Mouse (Mus musculus): ENCODE measurements around the gene Naxd. TPM values are rescaled to one million over a fixed set of nuclear protein-coding genes. Genes with fewer than 3 reads are reported as not detected.
"Not testable (repeated sequence)": the region's sequence is repeated elsewhere in the genome, so short reads cannot be mapped to it uniquely, and the experiment has no call there.

Gene Naxd
- polyA plus RNA-seq, 1 experiment, result 105 TPM

- Histone ChIP-seq H3K4me3 (replicated peaks; ENCODE audit: insufficient read depth, low read depth, low read length) (no peak overlapping the region), H3K27ac (ENCODE audit: insufficient read depth, low read length) (no peak overlapping the region), H3K4me1 (ENCODE audit: control insufficient read depth, insufficient read depth, low read length) (no peaks in the 10 kb centered on the region), H3K27me3 (ENCODE audit: control insufficient read depth, insufficient read depth, low read length) (no peaks in the 10 kb centered on the region)
- DNase-seq, result no peak
- no peak for TF ChIP-seq CTCF (IDR thresholded peaks at IDR 0.05; ENCODE audit: borderline replicate concordance, insufficient read depth, low read depth, low read length)
- TF ChIP-seq POLR2A (IDR thresholded peaks at IDR 0.05; ENCODE audit: borderline replicate concordance, insufficient read depth, low read length), result no peak
- 82% methylated on average over 12 of the region's 12 CpGs for WGBS
Measured at GRCm38 (mm10) chr8:11542031-11542430, 44.7 kb downstream of the Naxd start.

- Histone ChIP-seq H3K27ac (ENCODE audit: insufficient read depth, low read length) (no peak overlapping the region), H3K4me3 (replicated peaks; ENCODE audit: insufficient read depth, low read depth, low read length) (no peak overlapping the region), H3K27me3 (ENCODE audit: control insufficient read depth, insufficient read depth, low read length) (no peaks in the 10 kb centered on the region), H3K4me1 (ENCODE audit: control insufficient read depth, insufficient read depth, low read length) (no peaks in the 10 kb centered on the region)
- TF ChIP-seq CTCF (IDR thresholded peaks at IDR 0.05; ENCODE audit: borderline replicate concordance, insufficient read depth, low read depth, low read length) (no peak), POLR2A (IDR thresholded peaks at IDR 0.05; ENCODE audit: borderline replicate concordance, insufficient read depth, low read length) (no peak)
- DNase-seq, result no peak
- 86% methylated on average over 4 of the region's 4 CpGs for WGBS
Measured at GRCm38 (mm10) chr8:11542866-11543265, 45.6 kb downstream of the Naxd start.

GRCm38 (mm10) chr8:11544386-11544785, 47.1 kb downstream of the Naxd start:
- H3K27ac ChIP-seq (ENCODE audit: insufficient read depth, low read length), result no peak overlapping the region
- TF ChIP-seq POLR2A (IDR thresholded peaks at IDR 0.05; ENCODE audit: borderline replicate concordance, insufficient read depth, low read length), result no peak
- peak; percentile 76 for TF ChIP-seq CTCF (IDR thresholded peaks at IDR 0.05; ENCODE audit: borderline replicate concordance, insufficient read depth, low read depth, low read length)
- WGBS, result 46% methylated on average over 3 of the region's 3 CpGs

GRCm38 (mm10) chr8:11547063-11547462, 49.8 kb downstream of the Naxd start:
- TF ChIP-seq POLR2A (IDR thresholded peaks at IDR 0.05; ENCODE audit: borderline replicate concordance, insufficient read depth, low read length) (no peak), CTCF (IDR thresholded peaks at IDR 0.05; ENCODE audit: borderline replicate concordance, insufficient read depth, low read depth, low read length) (peak; percentile 31; the same call in 1 of the 2 replicates)
- no peaks in the 10 kb centered on the region for H3K4me1 ChIP-seq (ENCODE audit: control insufficient read depth, insufficient read depth, low read length)
- DNase-seq, result no peak
- 65% methylated on average over 6 of the region's 6 CpGs for WGBS
- no peak overlapping the region for H3K27ac ChIP-seq (ENCODE audit: insufficient read depth, low read length)
- no peaks in the 10 kb centered on the region for H3K27me3 ChIP-seq (ENCODE audit: control insufficient read depth, insufficient read depth, low read length)
- no peak overlapping the region for H3K4me3 ChIP-seq (replicated peaks; ENCODE audit: insufficient read depth, low read depth, low read length)

More at GRCm38 (mm10) chr8:11544386-11544785, 47.1 kb downstream of the Naxd start:
- H3K4me1 ChIP-seq (ENCODE audit: control insufficient read depth, insufficient read depth, low read length), result no peaks in the 10 kb centered on the region
- DNase-seq, result peak in 1 of 2 experiments; percentile 60
- no peaks in the 10 kb centered on the region for H3K27me3 ChIP-seq (ENCODE audit: control insufficient read depth, insufficient read depth, low read length)
- H3K4me3 ChIP-seq (replicated peaks; ENCODE audit: insufficient read depth, low read depth, low read length), result no peak overlapping the region

GRCm38 (mm10) chr8:11549706-11550105, 52.4 kb downstream of the Naxd start:
- WGBS, result 12% methylated on average over 7 of the region's 7 CpGs
- no peak overlapping the region for H3K27ac ChIP-seq (ENCODE audit: insufficient read depth, low read length)
- H3K4me3 ChIP-seq (replicated peaks; ENCODE audit: insufficient read depth, low read depth, low read length), result peak overlapping the region; percentile 35
- H3K27me3 ChIP-seq (ENCODE audit: control insufficient read depth, insufficient read depth, low read length), result no peaks in the 10 kb centered on the region
- peak; percentile 38 to 54 for DNase-seq
- TF ChIP-seq CTCF (IDR thresholded peaks at IDR 0.05; ENCODE audit: borderline replicate concordance, insufficient read depth, low read depth, low read length) (peak; percentile 45; the same call in 1 of the 2 replicates), POLR2A (IDR thresholded peaks at IDR 0.05; ENCODE audit: borderline replicate concordance, insufficient read depth, low read length) (no peak)
- H3K4me1 ChIP-seq (ENCODE audit: control insufficient read depth, insufficient read depth, low read length), result no peaks in the 10 kb centered on the region; the same call in 1 of the 2 replicates

GRCm38 (mm10) chr8:11550281-11550948, 53.1 kb downstream of the Naxd start, which contains the start of gene Cars2:
Gene Cars2 (minus strand): TSS chr8:11550783.
- H3K27ac ChIP-seq (ENCODE audit: insufficient read depth, low read length), result peak within 1 kb of the TSS; percentile 74
- WGBS, result under 1% methylated on average over 52 of the region's 53 CpGs
- H3K4me1 ChIP-seq (ENCODE audit: control insufficient read depth, insufficient read depth, low read length), result no peaks in the 10 kb centered on the region; the same call in 1 of the 2 replicates
- peak; percentile 93 to 94 for DNase-seq
- no peaks in the 10 kb centered on the region for H3K27me3 ChIP-seq (ENCODE audit: control insufficient read depth, insufficient read depth, low read length)
- peak within 1 kb of the TSS; percentile 71 for H3K4me3 ChIP-seq (replicated peaks; ENCODE audit: insufficient read depth, low read depth, low read length)
- TF ChIP-seq CTCF (IDR thresholded peaks at IDR 0.05; ENCODE audit: borderline replicate concordance, insufficient read depth, low read depth, low read length) (no peak), POLR2A (IDR thresholded peaks at IDR 0.05; ENCODE audit: borderline replicate concordance, insufficient read depth, low read length) (peak; percentile 69; the same call in 1 of the 2 replicates)

- H3K4me1 ChIP-seq (ENCODE audit: control insufficient read depth, insufficient read depth, low read length); H3K27me3 ChIP-seq (ENCODE audit: control insufficient read depth, insufficient read depth, low read length); DNase-seq; H3K4me3 ChIP-seq (replicated peaks; ENCODE audit: insufficient read depth, low read depth, low read length); H3K27ac ChIP-seq (ENCODE audit: insufficient read depth, low read length): not testable (repeated sequence)
- WGBS, result 72% methylated on average over 4 of the region's 4 CpGs
Measured at GRCm38 (mm10) chr8:11551497-11551896, 54.2 kb downstream of the Naxd start.

- 85% methylated on average over 10 of the region's 10 CpGs for WGBS
- Histone ChIP-seq H3K4me1 (ENCODE audit: control insufficient read depth, insufficient read depth, low read length) (no peaks in the 10 kb centered on the region; the same call in 1 of the 2 replicates), H3K27ac (ENCODE audit: insufficient read depth, low read length) (no peak overlapping the region), H3K27me3 (ENCODE audit: control insufficient read depth, insufficient read depth, low read length) (no peaks in the 10 kb centered on the region), H3K4me3 (replicated peaks; ENCODE audit: insufficient read depth, low read depth, low read length) (no peak overlapping the region)
- no peak for TF ChIP-seq POLR2A (IDR thresholded peaks at IDR 0.05; ENCODE audit: borderline replicate concordance, insufficient read depth, low read length)
- TF ChIP-seq CTCF (IDR thresholded peaks at IDR 0.05; ENCODE audit: borderline replicate concordance, insufficient read depth, low read depth, low read length), result no peak
- DNase-seq, result no peak
Measured at GRCm38 (mm10) chr8:11552390-11552789, 55.1 kb downstream of the Naxd start.
